Mouse (Mus musculus): ENCODE results near the gene Cisd3. TPM values are rescaled to one million over a fixed set of nuclear protein-coding genes. Genes with fewer than 3 reads are reported as not detected.
"Not testable (repeated sequence)": the region's sequence is repeated elsewhere in the genome, so short reads cannot be mapped to it uniquely, and the experiment has no call there.

Gene Cisd3
- 20.5 and 21.7 TPM in 2 replicates for polyA plus RNA-seq (2016; fragmentation: Nextera tagmentation; extraction: Ambion mirVana)

GRCm38 (mm10) chr11:97685613-97686321 lies at the start of gene Cisd3:
Gene Cisd3, plus strand, starts transcription at chr11:97685826.
- Histone ChIP-seq H3K4me1 (peaks cover 36% of the 10 kb centered on the region), H3K9me3 (replicated peaks) (no peaks in the 10 kb centered on the region), H3K36me3 (peaks cover 64% of the 10 kb centered on the region), H3K27ac (replicated peaks) (peak within 1 kb of the TSS; percentile 71), H3K4me3 (peak within 1 kb of the TSS; percentile 47), H3K27me3 (ENCODE audit: low read depth, poor library complexity, severe bottlenecking) (no peaks in the 10 kb centered on the region)
- WGBS, result 1% methylated on average over 43 of the region's 43 CpGs
- peak; percentile 86 for DNase-seq (ENCODE audit: low spot score)

- Histone ChIP-seq H3K4me1 (no peaks in the 10 kb centered on the region), H3K36me3 (no peaks in the 10 kb centered on the region), H3K9me3 (replicated peaks) (no peaks in the 10 kb centered on the region), H3K4me3 (no peak overlapping the region), H3K27me3 (ENCODE audit: low read depth, poor library complexity, severe bottlenecking) (no peaks in the 10 kb centered on the region), H3K27ac (replicated peaks) (no peak overlapping the region)
- no peak for DNase-seq (ENCODE audit: low spot score)
- 67% methylated on average over 8 of the region's 8 CpGs for WGBS
Measured at GRCm38 (mm10) chr11:97641668-97642067, 44.0 kb upstream of the Cisd3 start.

- no peaks in the 10 kb centered on the region for H3K9me3 ChIP-seq (replicated peaks)
- no peak for DNase-seq (ENCODE audit: low spot score)
- no peaks in the 10 kb centered on the region for H3K4me1 ChIP-seq
- H3K27me3 ChIP-seq (ENCODE audit: low read depth, poor library complexity, severe bottlenecking), result no peaks in the 10 kb centered on the region
- no peak overlapping the region for H3K27ac ChIP-seq (replicated peaks)
- 49% methylated on average over 2 of the region's 2 CpGs for WGBS
- H3K36me3 ChIP-seq, result no peaks in the 10 kb centered on the region
- H3K4me3 ChIP-seq, result no peak overlapping the region
Measured at GRCm38 (mm10) chr11:97642746-97643145, 42.9 kb upstream of the Cisd3 start.

GRCm38 (mm10) chr11:97643380-97644055 lies 42.1 kb upstream of the Cisd3 start:
- Histone ChIP-seq H3K9me3 (replicated peaks) (no peaks in the 10 kb centered on the region), H3K27ac (replicated peaks) (no peak overlapping the region), H3K4me3 (no peak overlapping the region), H3K4me1 (no peaks in the 10 kb centered on the region), H3K36me3 (no peaks in the 10 kb centered on the region), H3K27me3 (ENCODE audit: low read depth, poor library complexity, severe bottlenecking) (no peaks in the 10 kb centered on the region)
- 79% methylated on average over 8 of the region's 8 CpGs for WGBS
- DNase-seq (ENCODE audit: low spot score), result no peak

GRCm38 (mm10) chr11:97644834-97645233 lies 40.8 kb upstream of the Cisd3 start:
- no peak overlapping the region for H3K27ac ChIP-seq (replicated peaks)
- no peak overlapping the region; the same call in 1 of the 2 replicates for H3K4me3 ChIP-seq
- WGBS, result 5% methylated on average over 6 of the region's 6 CpGs
- H3K27me3 ChIP-seq (ENCODE audit: low read depth, poor library complexity, severe bottlenecking), result no peaks in the 10 kb centered on the region
- no peaks in the 10 kb centered on the region for H3K4me1 ChIP-seq
- no peaks in the 10 kb centered on the region for H3K9me3 ChIP-seq (replicated peaks)
- H3K36me3 ChIP-seq, result no peaks in the 10 kb centered on the region
- peak; percentile 75 for DNase-seq (ENCODE audit: low spot score)

- H3K27ac ChIP-seq (replicated peaks); DNase-seq (ENCODE audit: low spot score); H3K27me3 ChIP-seq (ENCODE audit: low read depth, poor library complexity, severe bottlenecking); H3K9me3 ChIP-seq (replicated peaks); H3K4me1 ChIP-seq; H3K4me3 ChIP-seq; H3K36me3 ChIP-seq: not testable (repeated sequence)
- 81% methylated on average over 3 of the region's 4 CpGs for WGBS
Measured at GRCm38 (mm10) chr11:97648541-97648940, 37.1 kb upstream of the Cisd3 start.

- Histone ChIP-seq H3K27ac (replicated peaks) (no peak overlapping the region), H3K9me3 (replicated peaks) (no peaks in the 10 kb centered on the region; the same call in 1 of the 2 replicates), H3K4me3 (no peak overlapping the region), H3K27me3 (ENCODE audit: low read depth, poor library complexity, severe bottlenecking) (no peaks in the 10 kb centered on the region), H3K36me3 (no peaks in the 10 kb centered on the region), H3K4me1 (peaks cover 5% of the 10 kb centered on the region; the same call in 1 of the 2 replicates)
- WGBS, result 67% methylated on average over 5 of the region's 5 CpGs
- no peak for DNase-seq (ENCODE audit: low spot score)
Measured at GRCm38 (mm10) chr11:97650341-97650740, 35.3 kb upstream of the Cisd3 start.

GRCm38 (mm10) chr11:97653376-97653775 lies 32.2 kb upstream of the Cisd3 start:
- not testable (repeated sequence) for H3K36me3 ChIP-seq; H3K27me3 ChIP-seq (ENCODE audit: low read depth, poor library complexity, severe bottlenecking); DNase-seq (ENCODE audit: low spot score); H3K9me3 ChIP-seq (replicated peaks); H3K4me1 ChIP-seq; H3K4me3 ChIP-seq; H3K27ac ChIP-seq (replicated peaks)
- 93% methylated on average over 11 of the region's 11 CpGs for WGBS

GRCm38 (mm10) chr11:97654210-97654609 lies 31.4 kb upstream of the Cisd3 start:
- H3K4me1 ChIP-seq, result peaks cover 16% of the 10 kb centered on the region
- no peak for DNase-seq (ENCODE audit: low spot score)
- no peak overlapping the region for H3K27ac ChIP-seq (replicated peaks)
- H3K4me3 ChIP-seq, result no peak overlapping the region
- no peaks in the 10 kb centered on the region; the same call in 1 of the 2 replicates for H3K9me3 ChIP-seq (replicated peaks)
- WGBS, result 91% methylated on average over 2 of the region's 2 CpGs
- H3K36me3 ChIP-seq, result no peaks in the 10 kb centered on the region
- H3K27me3 ChIP-seq (ENCODE audit: low read depth, poor library complexity, severe bottlenecking), result peaks cover 12% of the 10 kb centered on the region

GRCm38 (mm10) chr11:97656269-97656971 lies 29.2 kb upstream of the Cisd3 start:
- WGBS, result 77% methylated on average over 14 of the region's 14 CpGs
- H3K36me3 ChIP-seq, result no peaks in the 10 kb centered on the region
- no peak overlapping the region for H3K27ac ChIP-seq (replicated peaks)
- H3K4me3 ChIP-seq, result no peak overlapping the region
- H3K9me3 ChIP-seq (replicated peaks), result no peaks in the 10 kb centered on the region; the same call in 1 of the 2 replicates
- H3K4me1 ChIP-seq, result peaks cover 33% of the 10 kb centered on the region
- no peak for DNase-seq (ENCODE audit: low spot score)
- peaks cover 28% of the 10 kb centered on the region for H3K27me3 ChIP-seq (ENCODE audit: low read depth, poor library complexity, severe bottlenecking)

- H3K27me3 ChIP-seq (ENCODE audit: low read depth, poor library complexity, severe bottlenecking), result peaks cover 37% of the 10 kb centered on the region
- no peak for DNase-seq (ENCODE audit: low spot score)
- H3K27ac ChIP-seq (replicated peaks), result no peak overlapping the region
- peaks cover 42% of the 10 kb centered on the region for H3K4me1 ChIP-seq
- no peaks in the 10 kb centered on the region for H3K36me3 ChIP-seq
- 59% methylated on average over 5 of the region's 6 CpGs for WGBS
- no peak overlapping the region for H3K4me3 ChIP-seq
- no peaks in the 10 kb centered on the region; the same call in 1 of the 2 replicates for H3K9me3 ChIP-seq (replicated peaks)
Measured at GRCm38 (mm10) chr11:97657184-97657945, 28.3 kb upstream of the Cisd3 start.

GRCm38 (mm10) chr11:97657967-97658366 lies 27.7 kb upstream of the Cisd3 start:
- not testable (repeated sequence) for H3K27ac ChIP-seq (replicated peaks); H3K36me3 ChIP-seq; H3K4me3 ChIP-seq; DNase-seq (ENCODE audit: low spot score); H3K9me3 ChIP-seq (replicated peaks)
- Histone ChIP-seq H3K4me1 (peaks cover 47% of the 10 kb centered on the region), H3K27me3 (ENCODE audit: low read depth, poor library complexity, severe bottlenecking) (peaks cover 40% of the 10 kb centered on the region)
- WGBS, result 87% methylated on average over 6 of the region's 6 CpGs

Measured in midbrain, embryonic 10.5 days (tissue).